Mouse (Mus musculus): ENCODE measurements around the gene Spag7. TPM values are rescaled to one million over a fixed set of nuclear protein-coding genes. Genes with fewer than 3 reads are reported as not detected.

Gene Spag7
- total RNA-seq, 2 experiments from 2014 or later = 11.1 to 36.9 TPM

DNA sequence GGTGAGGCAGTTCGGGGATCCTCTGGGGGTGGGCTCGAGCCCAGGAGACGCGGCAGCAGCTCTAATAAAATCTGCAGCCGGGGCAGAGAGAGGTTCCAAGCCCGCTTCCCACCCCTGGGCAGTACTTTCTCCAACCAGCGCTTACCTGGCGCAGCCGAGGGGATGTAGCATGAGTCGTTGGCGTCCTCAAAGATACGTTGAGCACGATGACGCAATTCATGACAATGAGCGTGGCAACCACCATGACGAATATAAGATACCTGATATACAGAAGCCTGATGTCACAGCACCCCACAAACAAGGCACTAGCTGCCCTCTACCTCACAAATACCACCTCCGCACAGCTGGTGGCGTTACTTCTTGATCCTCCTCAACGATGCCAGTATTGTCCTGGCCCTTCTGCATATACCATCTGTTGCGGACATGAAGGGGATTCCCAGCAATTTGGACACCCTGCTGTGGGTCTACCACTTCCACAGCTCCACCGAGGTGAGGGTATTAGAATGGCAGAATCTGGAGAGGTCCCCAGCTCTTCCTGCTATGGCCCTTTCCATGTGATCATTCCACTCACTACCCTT, 53.6 kb downstream of the Spag7 start, which contains the start of gene 4930544D05Rik:
TSS of gene 4930544D05Rik (plus strand) at position 333 of the 578 bp plus-strand sequence.
- no peak for ATAC-seq (replicated peaks; ENCODE audit: low FRiP score, poor library complexity, severe bottlenecking)

- ATAC-seq (replicated peaks; ENCODE audit: low FRiP score, poor library complexity, severe bottlenecking) = peak; percentile 89
These were observed 54.1 kb downstream of the Spag7 start for GRCm38 (mm10) chr11:70615074-70615473.

Other genes starting within 250 kb of the Spag7 start
- 30.6 and 51.2 TPM in 2 replicates for gene Arrb2, start 236.8 kb downstream of the Spag7 start, total RNA-seq (2015; ENCODE audit: low replicate concordance)
- 27.9 and 33.4 TPM in 2 replicates for gene Arrb2, start 236.8 kb downstream of the Spag7 start, total RNA-seq (2017; ENCODE audit: low replicate concordance)
- gene Med11, start 217.5 kb downstream of the Spag7 start, total RNA-seq (2015; ENCODE audit: low replicate concordance) = 11.9 and 18.0 TPM in 2 replicates
- gene Med11, start 217.5 kb downstream of the Spag7 start, total RNA-seq (2017; ENCODE audit: low replicate concordance) = 6.4 and 31.5 TPM in 2 replicates
- gene Zmynd15, start 210.0 kb downstream of the Spag7 start, total RNA-seq (2015; ENCODE audit: low replicate concordance) = not detected in 2 replicates
- not detected in 2 replicates for gene Zmynd15, start 210.0 kb downstream of the Spag7 start, total RNA-seq (2017; ENCODE audit: low replicate concordance)
- gene Cxcl16, start 209.4 kb downstream of the Spag7 start, total RNA-seq (2015; ENCODE audit: low replicate concordance) = not detected in 2 replicates
- not detected in 2 replicates for gene Cxcl16, start 209.4 kb downstream of the Spag7 start, total RNA-seq (2017; ENCODE audit: low replicate concordance)
- gene Tm4sf5, start 164.2 kb downstream of the Spag7 start, total RNA-seq (2015; ENCODE audit: low replicate concordance) = not detected in 2 replicates
- not detected in 2 replicates for gene Tm4sf5, start 164.2 kb downstream of the Spag7 start, total RNA-seq (2017; ENCODE audit: low replicate concordance)
- gene Vmo1, start 154.8 kb downstream of the Spag7 start, total RNA-seq (2015; ENCODE audit: low replicate concordance) = not detected in 2 replicates
- not detected in 2 replicates for gene Vmo1, start 154.8 kb downstream of the Spag7 start, total RNA-seq (2017; ENCODE audit: low replicate concordance)
- gene Gltpd2, start 150.2 kb downstream of the Spag7 start, total RNA-seq (2015; ENCODE audit: low replicate concordance) = not detected in 2 replicates
- not detected in 2 replicates for gene Gltpd2, start 150.2 kb downstream of the Spag7 start, total RNA-seq (2017; ENCODE audit: low replicate concordance)
- 40.2 and 49.0 TPM in 2 replicates for gene Psmb6, start 144.0 kb downstream of the Spag7 start, total RNA-seq (2015; ENCODE audit: low replicate concordance)
- 52.0 and 74.6 TPM in 2 replicates for gene Psmb6, start 144.0 kb downstream of the Spag7 start, total RNA-seq (2017; ENCODE audit: low replicate concordance)
- not detected in 2 replicates for gene Gm40193, start 136.5 kb downstream of the Spag7 start, total RNA-seq (2015; ENCODE audit: low replicate concordance)
- gene Gm40193, start 136.5 kb downstream of the Spag7 start, total RNA-seq (2017; ENCODE audit: low replicate concordance) = not detected in 2 replicates
- gene Pld2, start 129.4 kb downstream of the Spag7 start, total RNA-seq (2015; ENCODE audit: low replicate concordance) = not detected in 2 replicates
- gene Pld2, start 129.4 kb downstream of the Spag7 start, total RNA-seq (2017; ENCODE audit: low replicate concordance) = 0.23 and 0.64 TPM in 2 replicates
- gene Mink1, start 106.5 kb downstream of the Spag7 start, total RNA-seq (2015; ENCODE audit: low replicate concordance) = 4.6 and 6.8 TPM in 2 replicates
- 2.8 and 4.5 TPM in 2 replicates for gene Mink1, start 106.5 kb downstream of the Spag7 start, total RNA-seq (2017; ENCODE audit: low replicate concordance)
- not detected in 2 replicates for gene 4930544D05Rik, start 53.6 kb downstream of the Spag7 start, total RNA-seq (2015; ENCODE audit: low replicate concordance)
- gene 4930544D05Rik, start 53.6 kb downstream of the Spag7 start, total RNA-seq (2017; ENCODE audit: low replicate concordance) = not detected in 2 replicates
- gene Chrne, start 50.2 kb downstream of the Spag7 start, total RNA-seq (2015; ENCODE audit: low replicate concordance) = not detected in 2 replicates
- gene Chrne, start 50.2 kb downstream of the Spag7 start, total RNA-seq (2017; ENCODE audit: low replicate concordance) = not detected in 2 replicates
- gene Gp1ba, start 30.3 kb downstream of the Spag7 start, total RNA-seq (2015; ENCODE audit: low replicate concordance) = 2.5 and 8.0 TPM in 2 replicates
- gene Gp1ba, start 30.3 kb downstream of the Spag7 start, total RNA-seq (2017; ENCODE audit: low replicate concordance) = 1.1 TPM in 1 of 2 replicates, not detected in the other
- gene Rnf167, start 22.2 kb downstream of the Spag7 start, total RNA-seq (2015; ENCODE audit: low replicate concordance) = 134 and 213 TPM in 2 replicates
- gene Rnf167, start 22.2 kb downstream of the Spag7 start, total RNA-seq (2017; ENCODE audit: low replicate concordance) = 115 and 117 TPM in 2 replicates
- gene Slc25a11, start 21.9 kb downstream of the Spag7 start, total RNA-seq (2015; ENCODE audit: low replicate concordance) = 24.9 and 26.0 TPM in 2 replicates
- 21.9 and 23.6 TPM in 2 replicates for gene Slc25a11, start 21.9 kb downstream of the Spag7 start, total RNA-seq (2017; ENCODE audit: low replicate concordance)
- gene Pfn1, start 14.8 kb downstream of the Spag7 start, total RNA-seq (2015; ENCODE audit: low replicate concordance) = 529 and 614 TPM in 2 replicates
- gene Pfn1, start 14.8 kb downstream of the Spag7 start, total RNA-seq (2017; ENCODE audit: low replicate concordance) = 132 and 200 TPM in 2 replicates
- 5.4 and 14.8 TPM in 2 replicates for gene Eno3, start 12.2 kb downstream of the Spag7 start, total RNA-seq (2015; ENCODE audit: low replicate concordance)
- gene Eno3, start 12.2 kb downstream of the Spag7 start, total RNA-seq (2017; ENCODE audit: low replicate concordance) = 2.3 and 11.0 TPM in 2 replicates
- gene Camta2, start 18.7 kb upstream of the Spag7 start, total RNA-seq (2015; ENCODE audit: low replicate concordance) = 4.7 and 17.6 TPM in 2 replicates
- gene Camta2, start 18.7 kb upstream of the Spag7 start, total RNA-seq (2017; ENCODE audit: low replicate concordance) = 0.45 and 0.90 TPM in 2 replicates
- not detected in 2 replicates for gene Inca1, start 30.7 kb upstream of the Spag7 start, total RNA-seq (2015; ENCODE audit: low replicate concordance)
- gene Inca1, start 30.7 kb upstream of the Spag7 start, total RNA-seq (2017; ENCODE audit: low replicate concordance) = not detected in 2 replicates
- gene Kif1c, start 31.1 kb upstream of the Spag7 start, total RNA-seq (2015; ENCODE audit: low replicate concordance) = 1.1 and 1.7 TPM in 2 replicates
- gene Kif1c, start 31.1 kb upstream of the Spag7 start, total RNA-seq (2017; ENCODE audit: low replicate concordance) = 2.7 and 3.6 TPM in 2 replicates
- 1.8 TPM in 1 of 2 replicates, not detected in the other for gene Zfp3, start 94.8 kb upstream of the Spag7 start, total RNA-seq (2015; ENCODE audit: low replicate concordance)
- gene Zfp3, start 94.8 kb upstream of the Spag7 start, total RNA-seq (2017; ENCODE audit: low replicate concordance) = 0.30 and 0.90 TPM in 2 replicates
- not detected in 2 replicates for gene Scimp, start 143.2 kb upstream of the Spag7 start, total RNA-seq (2015; ENCODE audit: low replicate concordance)
- gene Scimp, start 143.2 kb upstream of the Spag7 start, total RNA-seq (2017; ENCODE audit: low replicate concordance) = not detected in 2 replicates
- 6.5 and 8.0 TPM in 2 replicates for gene Rabep1, start 175.4 kb upstream of the Spag7 start, total RNA-seq (2015; ENCODE audit: low replicate concordance)
- gene Rabep1, start 175.4 kb upstream of the Spag7 start, total RNA-seq (2017; ENCODE audit: low replicate concordance) = 20.9 and 23.0 TPM in 2 replicates

Measured in erythroid progenitor cell, adult 5-6 weeks (primary cell).